Mouse (Mus musculus) erythroblast, embryonic 14.5 days (primary cell): Measurements from ENCODE around the gene Tmod2.
"Not testable (repeated sequence)": the region's sequence is repeated elsewhere in the genome, so short reads cannot be mapped to it uniquely, and the experiment has no call there.

Source experiments
- GATA1 ChIP-seq: IDR thresholded peaks from 2 replicates; pipeline ENCODE4 v1.6.1; 2012; ENCODE audit warnings: low read length, inconsistent platforms, mixed read lengths
- TAL1 ChIP-seq: IDR thresholded peaks from 3 replicates; pipeline ENCODE4 v1.6.1; 2012; ENCODE audit warnings: low read length, inconsistent platforms, mixed read lengths

- TF ChIP-seq TAL1, GATA1: not testable (repeated sequence)
Observed at GRCm38 (mm10) chr9:75619761-75620160, 8.6 kb upstream of the Tmod2 start.
